Mouse (Mus musculus) lung, postnatal 0 days (tissue): ENCODE data around the gene Mfsd9. TPM values are rescaled to one million over a fixed set of nuclear protein-coding genes. Genes with fewer than 3 reads are reported as not detected.

Experiments
- ATAC-seq: fragments of 200-750 bp; cut with Nextera tagmentation; 2 replicates; pipeline ENCODE4 v1.8.0; 2017; ENCODE audit warnings: moderate library complexity
- DNase-seq: peaks from one replicate; pipeline ENCODE4 v3.0.0-alpha.2; 2016; ENCODE audit warnings: low spot score
- H3K27ac ChIP-seq: fragments of 300-500 bp; sonication (generic); 2 replicates; pipeline ENCODE4 v1.5.1; 2014; ENCODE audit warnings: antibody characterized with exemption, mild to moderate bottlenecking, low read length, mixed read lengths
- H3K27me3 ChIP-seq: fragments of 300-500 bp; sonication (generic); replicated peaks from 2 replicates; pipeline ENCODE4 v1.6.1; 2014; ENCODE audit warnings: low read length, mixed read lengths; ENCODE audit not compliant: insufficient read depth
- H3K36me3 ChIP-seq: fragments of 300-500 bp; sonication (generic); 2 replicates; pipeline ENCODE4 v1.6.1; 2014; ENCODE audit warnings: low read length, mixed read lengths; ENCODE audit not compliant: insufficient read depth
- H3K4me1 ChIP-seq: fragments of 300-500 bp; sonication (generic); 2 replicates; pipeline ENCODE4 v1.6.1; 2014; ENCODE audit warnings: antibody characterized with exemption, low read depth, low read length, mixed read lengths; ENCODE audit not compliant: insufficient read depth
- H3K4me2 ChIP-seq: fragments of 300-500 bp; sonication (generic); replicated peaks from 2 replicates; pipeline ENCODE4 v1.6.1; 2014; ENCODE audit warnings: low read depth, mild to moderate bottlenecking, low read length, moderate library complexity, mixed read lengths
- H3K4me3 ChIP-seq: fragments of 300-500 bp; sonication (generic); 2 replicates; pipeline ENCODE4 v1.5.1; 2014; ENCODE audit warnings: low read depth, low read length
- H3K9ac ChIP-seq: fragments of 300-500 bp; sonication (generic); replicated peaks from 2 replicates; pipeline ENCODE4 v1.6.1; 2014; ENCODE audit warnings: low read depth, mild to moderate bottlenecking
- H3K9me3 ChIP-seq: fragments of 300-500 bp; sonication (generic); 2 replicates; pipeline ENCODE4 v1.6.1; 2016; ENCODE audit warnings: low read length, mixed read lengths
- CTCF ChIP-seq: IDR thresholded peaks from 2 replicates; pipeline ENCODE4 v1.5.1; 2016; ENCODE audit warnings: antibody characterized with exemption, mild to moderate bottlenecking
- EP300 ChIP-seq: IDR thresholded peaks from 2 replicates; pipeline ENCODE4 v1.6.1; 2016; ENCODE audit warnings: antibody characterized with exemption, mild to moderate bottlenecking, control low read depth
- WGBS: fragments of 180-500 bp; shearing (Covaris S2); extraction: QIAGEN DNeasy Blood & Tissue Kit; methylation state at CpG from one replicate; pipeline ENCODE4 v1.1.7; 2014; 5-methylcytosine and 5-hydroxymethylcytosine counted together
- polyA plus RNA-seq: library from polyadenylated mRNA; unstranded; fragments of >200 nt; fragmentation: Nextera tagmentation; extraction: Ambion mirVana; gene quantifications from 2 replicates; pipeline ENCODE4 v1.2.1, GENCODE M21; 2015

Mfsd9 gene
- polyA plus RNA-seq, result 2.4 and 3.0 TPM in 2 replicates

DNA sequence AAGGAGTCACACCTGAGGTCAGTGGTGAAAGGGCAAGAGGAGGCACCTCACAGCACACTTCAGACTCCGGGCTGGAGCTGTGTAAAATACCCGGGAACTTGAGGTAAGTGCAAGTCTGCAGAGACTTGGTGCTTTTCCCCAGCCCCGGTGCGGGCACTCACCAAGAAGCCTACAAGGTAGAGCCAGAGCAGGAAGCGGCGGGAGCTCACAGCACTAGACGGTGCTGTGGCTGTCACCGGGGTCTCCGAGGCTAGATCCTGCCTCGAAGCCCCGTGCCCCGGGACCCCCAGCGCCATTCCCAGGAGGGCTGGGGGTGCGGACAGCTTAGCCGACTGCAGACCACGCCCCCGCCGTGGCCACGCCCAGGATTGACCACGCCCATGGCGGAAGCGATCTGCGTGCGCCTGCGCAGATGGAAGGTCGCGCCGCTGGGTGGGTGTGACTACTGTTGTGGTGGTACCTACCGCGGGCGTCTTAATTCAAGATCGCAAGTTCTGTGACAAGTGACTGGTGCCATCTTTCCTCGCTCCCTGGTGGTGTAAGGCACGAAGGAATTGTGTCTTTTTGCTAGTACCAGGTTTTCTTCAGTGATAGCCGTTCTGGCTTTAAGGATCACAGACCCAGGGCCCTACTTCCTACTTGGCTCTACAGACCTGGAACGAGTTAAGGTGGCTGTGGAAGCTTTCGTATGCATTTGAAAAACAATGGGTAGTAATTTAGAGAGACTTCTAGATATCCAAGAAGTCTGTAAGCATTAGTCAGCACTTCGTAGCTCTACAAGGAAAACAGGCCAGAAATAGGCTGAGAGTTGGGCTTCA is at the start of gene Mfsd9:
Mfsd9 (minus strand) TSS at position 364 of the 818 bp plus-strand sequence.
- peak; percentile 97 for ATAC-seq
- peaks cover 3% of the 10 kb centered on the region; the same call in 1 of the 2 replicates for H3K4me1 ChIP-seq
- H3K9me3 ChIP-seq, result no peaks in the 10 kb centered on the region
- H3K27ac ChIP-seq, result no peak within 1 kb of the TSS
- TF ChIP-seq EP300, result no peak
- TF ChIP-seq CTCF, result no peak
- peak within 1 kb of the TSS; percentile 56 for H3K4me3 ChIP-seq
- DNase-seq, result peak; percentile 86
- H3K4me2 ChIP-seq, result peak within 1 kb of the TSS; percentile 59
- 3% methylated on average over 38 of the region's 38 CpGs for WGBS
- H3K9ac ChIP-seq, result peak within 1 kb of the TSS; percentile 9
- no peaks in the 10 kb centered on the region for H3K36me3 ChIP-seq
- no peaks in the 10 kb centered on the region for H3K27me3 ChIP-seq

DNA sequence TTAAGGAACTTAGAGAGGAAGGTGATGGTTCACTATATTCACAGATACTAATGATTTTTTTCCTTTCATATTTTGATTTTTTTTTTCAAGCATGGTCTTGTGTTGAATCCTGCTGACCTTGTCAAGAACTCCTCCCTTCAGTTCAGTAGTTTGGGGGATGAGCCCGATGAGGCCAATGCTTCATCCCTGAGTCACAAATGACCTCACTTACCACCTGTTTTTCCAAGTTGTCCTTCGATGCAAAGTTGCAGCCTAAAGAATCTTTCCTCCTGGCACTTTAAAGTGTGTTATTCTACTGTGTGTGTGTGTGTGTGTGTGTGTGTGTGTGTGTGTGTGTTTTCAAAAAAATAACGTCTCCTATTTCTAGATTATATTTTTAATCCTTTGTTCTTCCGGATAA is 45.0 kb upstream of the Mfsd9 start:
- DNase-seq, result no peak
- no peaks in the 10 kb centered on the region for H3K9me3 ChIP-seq
- no peaks in the 10 kb centered on the region for H3K4me1 ChIP-seq
- H3K4me2 ChIP-seq, result no peak overlapping the region
- no peak for ATAC-seq
- no peak overlapping the region for H3K27ac ChIP-seq
- WGBS, result 75% methylated on average over 4 of the region's 4 CpGs
- no peak overlapping the region for H3K9ac ChIP-seq
- no peak overlapping the region for H3K4me3 ChIP-seq
- no peaks in the 10 kb centered on the region for H3K27me3 ChIP-seq
- H3K36me3 ChIP-seq, result no peaks in the 10 kb centered on the region
- TF ChIP-seq EP300 (no peak), CTCF (no peak)

DNA sequence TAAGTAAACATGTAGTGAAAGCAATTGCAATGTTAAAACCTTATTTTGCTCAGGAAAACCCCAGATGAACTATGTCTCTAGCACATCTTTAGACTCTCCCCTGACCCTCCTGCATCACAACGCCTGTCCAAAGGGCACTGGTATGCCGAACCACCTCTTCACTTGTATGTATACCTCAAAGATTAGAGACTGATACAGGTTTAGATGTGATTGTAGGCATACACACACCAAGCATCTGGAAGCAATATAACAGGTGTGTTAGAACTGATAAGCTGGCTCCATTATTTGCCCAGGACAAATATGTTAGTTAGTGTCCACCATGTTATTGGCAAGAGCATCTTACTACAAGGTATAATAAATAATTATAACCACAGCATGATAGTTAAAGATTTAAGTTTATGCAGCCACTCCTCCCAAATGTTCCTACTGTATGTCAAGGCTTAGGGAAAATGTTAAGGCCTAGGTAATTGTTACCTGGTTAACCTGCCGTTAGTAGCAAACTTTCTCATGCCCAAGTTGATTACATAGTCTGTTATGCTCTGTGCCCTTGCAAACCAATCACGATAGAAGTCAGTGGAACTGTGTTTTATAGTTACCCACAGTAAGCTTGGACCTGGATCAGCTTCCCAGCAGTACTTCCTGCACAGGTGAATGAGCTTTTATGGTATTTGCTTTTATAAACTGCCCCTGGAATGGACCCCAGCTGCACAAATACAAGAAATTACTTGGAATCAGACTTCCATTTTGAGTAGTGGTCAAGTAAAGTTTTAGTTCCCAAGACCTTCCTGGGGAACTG is 40.4 kb upstream of the Mfsd9 start:
- DNase-seq (no peak), ATAC-seq (no peak)
- no peaks in the 10 kb centered on the region for H3K36me3 ChIP-seq
- no peaks in the 10 kb centered on the region for H3K27me3 ChIP-seq
- H3K4me3 ChIP-seq, result no peak overlapping the region
- H3K4me1 ChIP-seq, result no peaks in the 10 kb centered on the region
- no peak overlapping the region for H3K9ac ChIP-seq
- WGBS, result 70% methylated on average over 4 of the region's 4 CpGs
- no peak for TF ChIP-seq EP300
- no peak for TF ChIP-seq CTCF
- H3K4me2 ChIP-seq, result no peak overlapping the region
- H3K9me3 ChIP-seq, result no peaks in the 10 kb centered on the region
- H3K27ac ChIP-seq, result no peak overlapping the region

DNA sequence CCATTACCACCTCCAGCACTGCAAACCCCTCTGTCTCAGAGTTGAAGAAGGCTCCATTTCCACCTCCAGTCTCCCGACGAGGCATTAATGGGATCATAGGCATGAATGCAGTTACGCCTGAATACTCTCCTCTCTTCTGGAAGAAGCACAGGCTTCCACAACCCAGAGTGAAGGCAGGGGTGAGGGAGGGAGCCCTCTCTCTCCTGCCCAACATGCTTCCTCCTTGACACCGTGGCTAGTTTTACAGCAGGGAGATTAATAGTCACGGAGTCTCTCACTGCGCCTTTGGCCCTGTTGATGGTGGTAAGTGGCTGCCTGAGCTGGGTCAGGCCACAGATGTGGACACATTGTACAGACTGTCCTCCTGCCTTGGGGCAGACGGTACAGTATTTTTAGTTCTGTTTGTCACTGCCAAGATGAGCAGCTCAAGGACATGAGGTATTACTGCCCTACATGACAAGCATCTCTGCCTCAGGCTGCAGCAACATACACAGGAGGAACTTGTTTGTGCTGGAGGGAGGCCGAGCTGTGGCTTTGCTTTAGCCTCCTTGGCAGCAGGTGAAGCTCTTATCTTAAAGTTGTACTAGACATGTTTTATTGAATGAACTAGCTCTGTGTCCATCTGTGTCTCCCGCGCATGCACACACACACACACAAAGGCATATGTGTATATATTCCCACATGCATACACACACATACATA is 38.9 kb upstream of the Mfsd9 start:
- no peaks in the 10 kb centered on the region for H3K27me3 ChIP-seq
- H3K4me2 ChIP-seq, result no peak overlapping the region
- DNase-seq, result no peak
- no peak for ATAC-seq
- TF ChIP-seq EP300 (no peak), CTCF (no peak)
- no peak overlapping the region for H3K4me3 ChIP-seq
- no peaks in the 10 kb centered on the region for H3K4me1 ChIP-seq
- no peak overlapping the region for H3K27ac ChIP-seq
- no peak overlapping the region for H3K9ac ChIP-seq
- 69% methylated on average over 10 of the region's 10 CpGs for WGBS
- no peaks in the 10 kb centered on the region for H3K36me3 ChIP-seq
- H3K9me3 ChIP-seq, result no peaks in the 10 kb centered on the region

DNA sequence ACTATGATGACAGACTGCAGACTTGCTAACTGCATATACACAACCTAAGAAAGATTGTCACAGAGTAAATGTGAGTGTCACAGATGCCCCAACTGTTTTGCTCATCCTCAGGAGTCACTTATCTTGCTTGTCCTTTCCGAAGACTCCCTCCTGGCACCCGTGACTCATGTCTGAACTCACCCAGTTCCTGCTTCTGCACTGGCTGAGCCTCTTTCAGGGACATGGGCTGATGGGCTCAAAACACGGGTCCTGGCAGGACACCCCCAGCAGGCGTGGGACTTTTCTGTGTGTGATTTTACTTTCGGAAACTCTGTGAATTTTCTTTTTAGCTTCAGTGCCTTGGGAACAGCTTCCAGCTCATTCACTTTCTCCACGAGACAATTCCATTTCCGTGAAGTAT is 35.3 kb upstream of the Mfsd9 start:
- H3K9ac ChIP-seq, result no peak overlapping the region
- no peak for DNase-seq
- no peak overlapping the region for H3K27ac ChIP-seq
- no peaks in the 10 kb centered on the region for H3K9me3 ChIP-seq
- no peaks in the 10 kb centered on the region for H3K36me3 ChIP-seq
- no peak for ATAC-seq
- H3K27me3 ChIP-seq, result no peaks in the 10 kb centered on the region
- no peaks in the 10 kb centered on the region for H3K4me1 ChIP-seq
- WGBS, result 68% methylated on average over 7 of the region's 7 CpGs
- H3K4me2 ChIP-seq, result no peak overlapping the region
- TF ChIP-seq CTCF (no peak), EP300 (no peak)
- no peak overlapping the region for H3K4me3 ChIP-seq

DNA sequence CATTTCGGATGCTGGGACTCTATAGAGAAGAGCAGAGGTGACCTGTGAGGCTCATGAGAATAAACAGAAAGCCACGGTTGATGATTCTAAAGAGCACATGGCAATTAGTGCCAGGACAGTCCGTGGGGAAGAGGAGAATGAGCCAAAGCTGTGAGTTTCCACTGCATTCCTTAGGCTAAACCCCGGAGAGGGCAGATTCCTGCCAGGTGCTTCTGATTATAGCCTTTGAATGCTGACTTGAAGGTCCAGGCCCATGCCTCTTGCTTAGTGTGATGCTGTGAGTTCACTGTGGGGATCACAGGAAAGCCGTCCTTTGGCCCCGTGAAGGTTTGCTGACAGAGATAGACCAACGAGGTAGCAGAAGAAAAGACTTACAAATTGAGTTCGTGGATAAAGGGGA is 34.4 kb upstream of the Mfsd9 start:
- DNase-seq (no peak), ATAC-seq (no peak)
- Histone ChIP-seq H3K9ac (no peak overlapping the region), H3K4me2 (no peak overlapping the region), H3K36me3 (no peaks in the 10 kb centered on the region), H3K4me1 (no peaks in the 10 kb centered on the region), H3K9me3 (no peaks in the 10 kb centered on the region), H3K27me3 (no peaks in the 10 kb centered on the region), H3K27ac (no peak overlapping the region), H3K4me3 (no peak overlapping the region)
- no peak for TF ChIP-seq CTCF
- no peak for TF ChIP-seq EP300
- WGBS, result 66% methylated on average over 8 of the region's 8 CpGs
